Mouse (Mus musculus) erythroblast, embryonic 14.5 days (primary cell): ENCODE measurements around the gene Ffar1.

ENCODE experiments used
- GATA1 ChIP-seq: IDR thresholded peaks from 2 replicates; pipeline ENCODE4 v1.6.1; 2012; ENCODE audit warnings: low read length, inconsistent platforms, mixed read lengths
- TAL1 ChIP-seq: IDR thresholded peaks from 3 replicates; pipeline ENCODE4 v1.6.1; 2012; ENCODE audit warnings: low read length, inconsistent platforms, mixed read lengths

DNA sequence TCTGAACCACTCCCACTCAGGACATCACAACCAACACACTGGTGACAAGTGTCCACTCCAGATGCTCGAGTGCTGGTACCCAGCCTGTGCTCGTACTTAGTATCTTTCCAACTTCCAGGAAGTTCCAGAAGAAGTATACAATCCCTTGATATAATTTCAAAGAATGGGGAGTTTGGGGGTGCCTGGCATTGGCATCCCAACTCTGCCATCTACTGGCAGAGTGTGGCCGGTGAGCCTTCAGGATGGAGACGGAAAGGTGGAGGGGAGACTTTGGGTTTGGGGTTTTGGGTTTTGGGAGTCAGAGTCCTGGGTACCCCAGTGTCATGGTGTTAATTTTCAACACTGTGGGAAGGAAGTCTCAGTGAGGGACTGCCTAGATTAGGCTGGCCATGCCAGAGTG, 42.7 kb upstream of the Ffar1 start:
- TF ChIP-seq TAL1 = no peak
- no peak for TF ChIP-seq GATA1
